Mouse (Mus musculus) urinary bladder, postnatal 36 days (tissue): ENCODE results near the gene Pde8b.

Experiments
- DNase-seq, 2 experiments: peaks; one replicate each; pipeline ENCODE4 v3.0.0; 2022; ENCODE audit warnings: low spot score in 2 of 2, mixed read lengths in 1 of 2

Gene Pde8b

DNA sequence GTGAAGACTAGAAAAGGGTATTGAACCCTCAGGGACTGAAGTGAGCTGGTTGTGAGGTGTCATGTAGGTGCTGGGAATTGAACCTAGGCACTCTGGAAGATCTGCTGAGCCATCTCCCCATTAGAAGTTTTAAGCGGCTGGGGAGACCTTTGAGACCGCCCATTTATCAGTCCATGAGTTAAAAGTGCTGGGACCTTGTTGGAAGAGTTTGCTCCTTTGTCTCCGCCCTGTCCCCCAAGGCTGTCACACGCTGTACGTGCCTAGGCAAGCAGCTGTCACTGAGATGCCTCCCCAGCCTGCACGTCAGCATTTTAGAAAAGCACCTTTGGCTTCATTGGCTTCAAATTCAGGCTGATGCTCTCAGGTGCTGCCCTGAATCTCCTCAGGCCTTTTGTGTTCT is 229.9 kb downstream of the Pde8b start:
- no peak for DNase-seq

DNA sequence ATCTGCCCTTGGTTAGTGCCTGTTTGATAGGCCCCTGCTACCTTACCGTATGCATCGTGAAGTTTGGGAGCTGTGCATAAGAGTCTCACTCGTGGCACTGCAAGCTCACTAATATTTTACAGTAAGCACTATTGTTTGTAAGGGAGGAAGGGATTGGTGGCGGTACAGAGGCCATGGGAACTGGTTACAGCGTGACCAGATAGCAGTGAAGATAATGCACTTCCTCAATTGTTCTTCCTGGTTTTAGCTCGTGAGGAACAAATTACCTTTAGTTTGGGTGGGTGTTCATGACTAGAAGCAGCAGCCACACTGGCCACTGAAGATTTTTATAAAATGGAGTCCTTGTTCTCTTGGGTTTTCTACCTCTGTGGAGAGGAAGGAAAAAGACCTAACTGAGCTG is 230.8 kb downstream of the Pde8b start:
- DNase-seq: no peak

- peak in 1 of 2 experiments; percentile 32 for DNase-seq
These were observed 232.2 kb downstream of the Pde8b start for GRCm38 (mm10) chr13:95017916-95018315.

DNA sequence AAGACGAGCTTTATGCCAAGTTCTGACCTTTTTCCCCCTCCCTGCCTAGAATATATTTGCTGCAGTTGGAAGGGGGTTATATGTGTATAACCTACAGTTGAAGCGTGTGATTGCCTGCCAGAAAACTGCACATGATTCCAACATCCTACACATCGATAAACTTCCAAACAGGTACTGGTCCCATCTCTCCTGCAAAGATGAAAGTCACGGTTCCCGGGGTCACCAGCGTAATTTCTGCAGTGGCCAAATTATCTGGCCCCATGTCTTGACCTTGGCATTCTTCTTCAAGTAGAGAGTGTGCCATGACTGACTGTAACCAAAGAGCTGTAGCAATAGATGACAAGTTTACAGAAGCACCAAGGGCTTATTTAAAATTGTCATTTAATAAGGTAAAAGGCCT is 232.9 kb downstream of the Pde8b start:
- DNase-seq: no peak

GRCm38 (mm10) chr13:95011546-95012257 is 238.4 kb downstream of the Pde8b start:
- DNase-seq: no peak

- no peak for DNase-seq
These were observed 240.9 kb downstream of the Pde8b start for GRCm38 (mm10) chr13:95009261-95009660.

GRCm38 (mm10) chr13:95007281-95007680 is 242.9 kb downstream of the Pde8b start:
- no peak for DNase-seq

DNA sequence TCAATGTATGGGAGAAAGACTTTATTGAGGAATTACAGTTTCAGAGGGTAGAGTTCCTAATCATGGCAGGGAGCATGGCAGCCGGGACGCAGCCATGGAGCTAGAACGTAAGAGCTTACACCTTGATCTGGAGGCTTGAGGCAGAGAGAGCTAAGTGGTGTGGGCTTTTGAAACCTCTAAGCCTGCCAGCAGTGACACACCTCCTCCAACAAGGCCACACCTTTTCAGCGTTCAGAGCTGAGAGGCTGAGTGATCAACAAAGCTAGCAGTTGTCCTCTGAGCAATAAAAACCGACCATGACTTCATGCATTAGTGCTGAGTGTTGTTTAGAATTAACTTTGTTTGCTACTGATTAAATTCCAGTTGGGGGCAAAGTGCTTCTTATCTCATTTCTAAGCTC is 259.6 kb downstream of the Pde8b start:
- DNase-seq: no peak

GRCm38 (mm10) chr13:94979081-94979480 is 271.1 kb downstream of the Pde8b start:
- no peak for DNase-seq

DNA sequence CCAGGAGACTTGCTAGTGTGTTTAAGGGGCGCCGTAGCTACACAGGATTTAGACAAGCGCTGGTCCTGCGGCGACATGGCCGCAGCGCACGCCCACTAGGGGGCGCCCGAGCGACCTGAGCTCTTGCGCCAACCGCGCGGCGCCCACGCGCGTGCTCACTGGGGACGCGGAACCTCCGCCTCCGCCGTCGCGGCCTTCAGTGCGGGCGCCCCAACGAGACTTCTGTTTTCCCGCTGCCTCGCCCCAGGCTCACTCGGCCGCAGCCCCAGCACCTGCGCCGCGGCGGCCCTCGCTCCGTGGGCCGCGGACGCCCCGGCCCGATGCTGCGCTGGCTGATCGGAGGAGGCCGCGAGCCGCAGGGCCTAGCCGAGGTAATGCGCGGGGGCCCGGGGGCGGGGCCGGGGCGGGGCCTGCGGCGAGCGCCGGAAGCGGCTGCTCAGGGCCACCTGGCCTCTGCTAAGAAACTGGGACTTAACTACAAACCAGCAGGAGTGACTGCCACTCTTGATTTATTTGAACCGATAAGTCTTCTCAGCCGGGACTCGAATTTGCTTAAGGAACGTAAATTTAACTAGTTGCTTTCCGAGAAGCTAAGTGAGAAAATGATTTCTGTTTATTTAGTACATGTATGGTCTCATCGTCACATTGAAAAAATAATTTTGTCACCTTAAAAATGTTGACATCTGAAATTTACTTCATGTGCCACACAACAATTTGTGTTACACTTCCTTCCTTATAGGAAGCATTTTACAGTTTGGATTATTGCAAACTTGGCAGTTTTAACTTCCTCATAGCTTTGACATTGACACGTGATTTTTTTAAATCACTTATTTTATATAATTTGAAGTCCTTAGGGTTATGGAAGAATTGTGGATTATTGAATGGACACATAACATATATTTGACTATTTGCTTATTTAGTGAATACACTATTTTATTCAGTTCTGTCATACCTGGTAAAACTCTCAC is 273.6 kb downstream of the Pde8b start, which contains the start of gene Wdr41:
TSS of gene Wdr41 (plus strand) at position 126 of the 968 bp plus-strand sequence.
- peak; percentile 82 to 88 for DNase-seq

DNA sequence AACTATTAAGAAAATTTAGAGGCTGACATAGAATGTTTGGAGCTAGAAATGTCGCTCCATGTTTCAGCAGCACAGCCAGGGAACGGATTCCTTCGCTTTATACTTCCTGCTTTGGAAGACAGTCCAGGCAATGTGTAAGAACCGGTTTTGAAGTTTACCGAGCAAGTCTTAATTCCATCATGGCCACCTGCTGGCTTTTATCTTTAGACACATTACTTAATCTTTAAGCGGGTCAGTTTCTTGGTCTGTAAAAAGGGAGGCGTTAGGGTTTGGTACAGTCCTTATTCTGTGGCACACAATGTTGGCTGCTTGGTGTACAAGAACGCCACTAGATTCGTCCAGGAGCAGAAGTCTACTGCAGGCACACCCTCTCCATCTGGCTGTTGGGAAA is 274.3 kb downstream of the Pde8b start:
- DNase-seq: no peak
